Comparison of ENCODE assay signal across 10 mouse cellular contexts in genomic region chrX:157462716-157463115, GRCm38 (mm10). TPM values are rescaled to one million over a fixed set of nuclear protein-coding genes. Genes with fewer than 3 reads are reported as not detected.
DNase-seq lines count a peak whose midpoint lies in the region; TF ChIP-seq lines count a peak whose summit lies in the region.
"Had no signal": no experiment of that assay in that cellular context is flagged by ENCODE, and none has a peak within 500 bp of the region (broad histone marks: within the 10 kb centered on the region; RNA-seq: fewer than 3 reads in every experiment).

No protein-coding gene starts in this region.

- WGBS in heart, adult 2 months = 60% methylated on average over 3 of the region's 3 CpGs

- peaks cover 1% of the 10 kb centered on the region; the same call in 1 of the 2 replicates for H3K4me1 ChIP-seq in heart, adult 2 months (ENCODE audit: control insufficient read depth, insufficient read depth, low read length)
- H3K4me1 ChIP-seq: embryonic facial prominence, embryonic 15.5 days had no signal

- H3K4me3 ChIP-seq in heart, adult 2 months = no peak overlapping the region
- H3K4me3 ChIP-seq: embryonic facial prominence, embryonic 15.5 days; myocyte had no signal

- no peak overlapping the region for H3K27ac ChIP-seq in heart, adult 2 months
- H3K27ac ChIP-seq: embryonic facial prominence, embryonic 15.5 days had no signal

- no peak for DNase-seq in heart, adult 2 months
- DNase-seq in heart, adult 8-10 months (ENCODE audit: low spot score) = no peak
- DNase-seq in lung, postnatal 14 days = peak; percentile 7
- DNase-seq in lung, adult 18-20 months = no peak
- peak; percentile 58 for DNase-seq in NIH3T3 (ENCODE audit: low read depth)
- DNase-seq in lung, postnatal 36 days = peak; percentile 35
- DNase-seq in adrenal gland, postnatal 14 days = no peak
- no peak for DNase-seq in right cerebral cortex, postnatal 25 days

- H3K79me2 ChIP-seq in heart, adult 2 months (replicated peaks; ENCODE audit: control insufficient read depth, insufficient read depth, low read length) = no peaks in the 10 kb centered on the region

- no peaks in the 10 kb centered on the region for H3K27me3 ChIP-seq in heart, adult 2 months (ENCODE audit: control insufficient read depth, insufficient read depth, low read length)
- H3K27me3 ChIP-seq: embryonic facial prominence, embryonic 15.5 days had no signal

- intact Hi-C loops in heart, adult 2 months (cut with DNase I) = loop anchor here (1.0 kb wide), 1 partner anchor 181 kb away; no protein-coding TSS in a partner anchor

- H3K36me3 ChIP-seq in heart, adult 2 months (ENCODE audit: control insufficient read depth, insufficient read depth, low read length) = no peaks in the 10 kb centered on the region
- H3K36me3 ChIP-seq: embryonic facial prominence, embryonic 15.5 days had no signal

- no peak for TF ChIP-seq POLR2A in heart, adult 2 months (IDR thresholded peaks at IDR 0.05; ENCODE audit: insufficient read depth, low read depth, low read length)

- TF ChIP-seq CTCF in heart, adult 2 months (IDR thresholded peaks at IDR 0.05) = peak; percentile 68

- no peak overlapping the region for H3K9ac ChIP-seq in heart, adult 2 months (ENCODE audit: low read depth, low read length)
- H3K9ac ChIP-seq: embryonic facial prominence, embryonic 15.5 days had no signal

- TF ChIP-seq EP300 in heart, adult 2 months (IDR thresholded peaks at IDR 0.05; ENCODE audit: insufficient read depth, low read depth, low read length) = no peak

RNA-seq across cellular contexts. Expression of gene Sms, which starts 29.4 kb away (rescaled TPM):
- total RNA-seq in heart, adult 2 months (2021) = 10 to 100 TPM; 41.4 to 56.7 TPM
- 18.3 and 23.7 TPM in 2 replicates for polyA plus RNA-seq in heart, adult 2 months (2012; rRNA removed)
- 10 to 100 TPM; 37.0 to 81.6 (median 52.2) TPM for total RNA-seq in heart, adult 8-10 months (2022)
- total RNA-seq in adrenal gland, postnatal 14 days (2021) = 14.7 and 21.9 TPM in 2 replicates

RNA-seq across cellular contexts. Expression of gene Phex, which starts 47.6 kb away (rescaled TPM):
- under 1 TPM in 1 of 2 experiments, not detected in 1; 0.05 TPM for total RNA-seq in heart, adult 2 months (2021)
- polyA plus RNA-seq in heart, adult 2 months (2012; rRNA removed) = 0.04 and 0.06 TPM in 2 replicates
- under 1 TPM in 1 of 4 experiments, not detected in 3; 0.09 TPM for total RNA-seq in heart, adult 8-10 months (2022)
- total RNA-seq in adrenal gland, postnatal 14 days (2021) = 0.07 and 0.15 TPM in 2 replicates

Comparison
In these comparisons a context has a peak if more than half of its experiments do, and no peak if none do; other contexts are left out.
1. DNase-seq: peak in lung, postnatal 14 days (single experiment), NIH3T3 (single experiment) and lung, postnatal 36 days (single experiment); none in heart, adult 2 months (0 of 2), heart, adult 8-10 months (single experiment), lung, adult 18-20 months (0 of 2), adrenal gland, postnatal 14 days (single experiment) and right cerebral cortex, postnatal 25 days (single experiment).